In genomic region chr1:171263666-171264461, GRCm38 (mm10) we compare ENCODE assay signal across 8 mouse cellular contexts. TPM values are rescaled to one million over a fixed set of nuclear protein-coding genes. Genes with fewer than 3 reads are reported as not detected.
DNase-seq lines count a peak whose midpoint lies in the region; ATAC-seq lines count a peak whose summit lies in the region.

No protein-coding gene starts in this region.

- H3K4me2 ChIP-seq in lung, embryonic 16.5 days (ENCODE audit: low read depth, low read length) = no peak overlapping the region
- H3K4me2 ChIP-seq in intestine, embryonic 14.5 days (ENCODE audit: low read length) = peak overlapping the region; percentile 49; the same call in 1 of the 2 replicates
- peak overlapping the region; percentile 46; the same call in 1 of the 2 replicates for H3K4me2 ChIP-seq in stomach, embryonic 15.5 days

- H3K27ac ChIP-seq in lung, embryonic 16.5 days (ENCODE audit: low read length) = peak overlapping the region; percentile 92
- H3K27ac ChIP-seq in intestine, embryonic 14.5 days (ENCODE audit: low read depth) = peak overlapping the region; percentile 75
- H3K27ac ChIP-seq in stomach, embryonic 15.5 days = peak overlapping the region; percentile 93

- 65% methylated on average over 3 of the region's 3 CpGs for WGBS in lung, embryonic 16.5 days
- 72% methylated on average over 3 of the region's 3 CpGs for WGBS in intestine, embryonic 14.5 days
- 66% methylated on average over 3 of the region's 3 CpGs for WGBS in stomach, embryonic 15.5 days

- ATAC-seq in lung, embryonic 16.5 days (ENCODE audit: low read depth) = peak; percentile 5
- no peak for ATAC-seq in intestine, embryonic 14.5 days (replicated peaks; ENCODE audit: low FRiP score, low TSS enrichment, low read depth)
- ATAC-seq in stomach, embryonic 15.5 days (ENCODE audit: insufficient read depth, low FRiP score, low read depth) = no peak
- ATAC-seq in frontal cortex, adult (ENCODE audit: low TSS enrichment) = no peak

- no peaks in the 10 kb centered on the region for H3K36me3 ChIP-seq in lung, embryonic 16.5 days (ENCODE audit: control insufficient read depth, insufficient read depth, low read length)
- H3K36me3 ChIP-seq in intestine, embryonic 14.5 days (ENCODE audit: control insufficient read depth, insufficient read depth, low read length) = no peaks in the 10 kb centered on the region
- H3K36me3 ChIP-seq in stomach, embryonic 15.5 days = no peaks in the 10 kb centered on the region

- H3K27me3 ChIP-seq in lung, embryonic 16.5 days (ENCODE audit: control insufficient read depth, insufficient read depth, low read depth, low read length) = no peaks in the 10 kb centered on the region
- no peaks in the 10 kb centered on the region for H3K27me3 ChIP-seq in intestine, embryonic 14.5 days (replicated peaks; ENCODE audit: control insufficient read depth, insufficient read depth, low read length)
- no peaks in the 10 kb centered on the region for H3K27me3 ChIP-seq in stomach, embryonic 15.5 days (replicated peaks)

- no peak overlapping the region for H3K4me3 ChIP-seq in lung, embryonic 16.5 days (ENCODE audit: low read length)
- H3K4me3 ChIP-seq in intestine, embryonic 14.5 days (ENCODE audit: low read depth, low read length) = no peak overlapping the region
- no peak overlapping the region for H3K4me3 ChIP-seq in stomach, embryonic 15.5 days (replicated peaks)

- peaks cover 31% of the 10 kb centered on the region for H3K4me1 ChIP-seq in lung, embryonic 16.5 days (replicated peaks; ENCODE audit: control insufficient read depth, insufficient read depth, low read length)
- peaks cover 9% of the 10 kb centered on the region for H3K4me1 ChIP-seq in intestine, embryonic 14.5 days (replicated peaks; ENCODE audit: control insufficient read depth, insufficient read depth, low read length)
- H3K4me1 ChIP-seq in stomach, embryonic 15.5 days = peaks cover 10% of the 10 kb centered on the region; the same call in 1 of the 2 replicates

- DNase-seq in cerebellum, postnatal 10 days = peak; percentile 28 to 52
- no peak for DNase-seq in cerebellum, postnatal 4 days (ENCODE audit: low spot score in 2 of 2)
- DNase-seq in lung, postnatal 36 days = no peak
- no peak for DNase-seq in intestine, embryonic 14.5 days (ENCODE audit: low spot score)
- no peak for DNase-seq in cerebellum, adult 8-10 months

- no peaks in the 10 kb centered on the region for H3K9me3 ChIP-seq in lung, embryonic 16.5 days (ENCODE audit: control insufficient read depth, low read length)
- no peaks in the 10 kb centered on the region for H3K9me3 ChIP-seq in intestine, embryonic 14.5 days (ENCODE audit: control insufficient read depth, low read length)
- H3K9me3 ChIP-seq in stomach, embryonic 15.5 days = no peaks in the 10 kb centered on the region

- H3K9ac ChIP-seq in lung, embryonic 16.5 days (ENCODE audit: low read length) = no peak overlapping the region
- H3K9ac ChIP-seq in intestine, embryonic 14.5 days (ENCODE audit: low read length) = no peak overlapping the region
- no peak overlapping the region for H3K9ac ChIP-seq in stomach, embryonic 15.5 days

RNA-seq across cellular contexts. Expression of gene B4galt3, which starts 6.3 kb away (rescaled TPM):
- polyA plus RNA-seq in lung, embryonic 16.5 days (2015; fragmentation: Nextera tagmentation; extraction: Ambion mirVana) = 92.6 and 98.6 TPM in 2 replicates
- 65.5 and 68.4 TPM in 2 replicates for polyA plus RNA-seq in intestine, embryonic 14.5 days (2014; fragmentation: Nextera tagmentation; extraction: Ambion mirVana)
- 66.4 and 67.4 TPM in 2 replicates for polyA plus RNA-seq in stomach, embryonic 15.5 days (2015; fragmentation: Nextera tagmentation; extraction: Ambion mirVana)

RNA-seq across cellular contexts. Expression of gene Ndufs2, which starts 12.7 kb away (rescaled TPM):
- polyA plus RNA-seq in lung, embryonic 16.5 days (2015; fragmentation: Nextera tagmentation; extraction: Ambion mirVana) = 227 and 230 TPM in 2 replicates
- polyA plus RNA-seq in intestine, embryonic 14.5 days (2014; fragmentation: Nextera tagmentation; extraction: Ambion mirVana) = 247 and 258 TPM in 2 replicates
- polyA plus RNA-seq in stomach, embryonic 15.5 days (2015; fragmentation: Nextera tagmentation; extraction: Ambion mirVana) = 238 and 270 TPM in 2 replicates

RNA-seq across cellular contexts. Expression of gene Adamts4, which starts 13.6 kb away (rescaled TPM):
- 8.4 and 9.2 TPM in 2 replicates for polyA plus RNA-seq in lung, embryonic 16.5 days (2015; fragmentation: Nextera tagmentation; extraction: Ambion mirVana)
- 5.0 and 6.1 TPM in 2 replicates for polyA plus RNA-seq in intestine, embryonic 14.5 days (2014; fragmentation: Nextera tagmentation; extraction: Ambion mirVana)
- 8.5 and 8.8 TPM in 2 replicates for polyA plus RNA-seq in stomach, embryonic 15.5 days (2015; fragmentation: Nextera tagmentation; extraction: Ambion mirVana)

RNA-seq across cellular contexts. Expression of gene Ppox, which starts 17.1 kb away (rescaled TPM):
- 53.9 and 56.8 TPM in 2 replicates for polyA plus RNA-seq in lung, embryonic 16.5 days (2015; fragmentation: Nextera tagmentation; extraction: Ambion mirVana)
- polyA plus RNA-seq in intestine, embryonic 14.5 days (2014; fragmentation: Nextera tagmentation; extraction: Ambion mirVana) = 48.6 and 51.5 TPM in 2 replicates
- polyA plus RNA-seq in stomach, embryonic 15.5 days (2015; fragmentation: Nextera tagmentation; extraction: Ambion mirVana) = 46.5 and 51.8 TPM in 2 replicates

RNA-seq across cellular contexts. Expression of gene Usp21, which starts 23.9 kb away (rescaled TPM):
- polyA plus RNA-seq in lung, embryonic 16.5 days (2015; fragmentation: Nextera tagmentation; extraction: Ambion mirVana) = 69.8 and 76.0 TPM in 2 replicates
- 63.0 and 68.1 TPM in 2 replicates for polyA plus RNA-seq in intestine, embryonic 14.5 days (2014; fragmentation: Nextera tagmentation; extraction: Ambion mirVana)
- polyA plus RNA-seq in stomach, embryonic 15.5 days (2015; fragmentation: Nextera tagmentation; extraction: Ambion mirVana) = 67.8 and 69.8 TPM in 2 replicates

Comparison
In these comparisons a context has a peak if more than half of its experiments do, and no peak if none do; other contexts are left out.
1. DNase-seq: peak in cerebellum, postnatal 10 days (2 of 2); none in cerebellum, postnatal 4 days (0 of 2), lung, postnatal 36 days (single experiment), intestine, embryonic 14.5 days (single experiment) and cerebellum, adult 8-10 months (single experiment).
2. Peak in every context shown above with its lines, with median percentiles within 50 percentile points of each other: H3K27ac ChIP-seq.